ENCODE assay signal across 8 mouse cellular contexts in genomic region chr2:127462314-127462713, GRCm38 (mm10). TPM values are rescaled to one million over a fixed set of nuclear protein-coding genes. Genes with fewer than 3 reads are reported as not detected.
DNase-seq lines count a peak whose midpoint lies in the region; ATAC-seq lines count a peak whose summit lies in the region.

No protein-coding gene starts in this region.

- DNase-seq in right cerebral cortex, adult 18-20 months, result peak; percentile 67
- no peak for DNase-seq in right cerebral cortex, postnatal 36 days (ENCODE audit: low spot score in 2 of 2)
- peak; percentile 78 to 81 for DNase-seq in cerebellum, postnatal 14 days
- DNase-seq in gastrocnemius, postnatal 14 days, result peak; percentile 58
- peak; percentile 70 for DNase-seq in limb, embryonic 10.5 days (ENCODE audit: low spot score)
- peak; percentile 62 for DNase-seq in splenic B cell, adult 2 months (ENCODE audit: low read depth, low spot score)

- intact Hi-C loops in gastrocnemius, postnatal 14 days (cut with DNase I; ENCODE audit: low total_unique reads), result no loop called here

- H3K4me2 ChIP-seq in intestine, embryonic 15.5 days (replicated peaks), result no peak overlapping the region
- H3K4me2 ChIP-seq in midbrain, embryonic 13.5 days (replicated peaks), result no peak overlapping the region

- H3K4me3 ChIP-seq in intestine, embryonic 15.5 days (replicated peaks), result no peak overlapping the region
- H3K4me3 ChIP-seq in limb, embryonic 10.5 days, result no peak overlapping the region
- no peak overlapping the region for H3K4me3 ChIP-seq in midbrain, embryonic 13.5 days (replicated peaks)

- peak; percentile 75 for ATAC-seq in intestine, embryonic 15.5 days
- ATAC-seq in midbrain, embryonic 13.5 days, result peak; percentile 73

- no peaks in the 10 kb centered on the region for H3K9me3 ChIP-seq in intestine, embryonic 15.5 days
- no peaks in the 10 kb centered on the region for H3K9me3 ChIP-seq in limb, embryonic 10.5 days (replicated peaks)
- no peaks in the 10 kb centered on the region for H3K9me3 ChIP-seq in midbrain, embryonic 13.5 days

- no peaks in the 10 kb centered on the region; the same call in 1 of the 2 replicates for H3K27me3 ChIP-seq in intestine, embryonic 15.5 days (replicated peaks)
- H3K27me3 ChIP-seq in limb, embryonic 10.5 days (ENCODE audit: low read depth, poor library complexity, severe bottlenecking), result peaks cover 11% of the 10 kb centered on the region; the same call in 1 of the 2 replicates
- H3K27me3 ChIP-seq in midbrain, embryonic 13.5 days, result no peaks in the 10 kb centered on the region
- no peaks in the 10 kb centered on the region for H3K27me3 ChIP-seq in splenic B cell, adult 2 months (ENCODE audit: control insufficient read depth, insufficient read depth, low read length, poor library complexity, severe bottlenecking)

- no peaks in the 10 kb centered on the region for H3K4me1 ChIP-seq in intestine, embryonic 15.5 days (replicated peaks)
- H3K4me1 ChIP-seq in limb, embryonic 10.5 days, result no peaks in the 10 kb centered on the region
- no peaks in the 10 kb centered on the region for H3K4me1 ChIP-seq in midbrain, embryonic 13.5 days (replicated peaks)

- H3K27ac ChIP-seq in intestine, embryonic 15.5 days, result no peak overlapping the region
- H3K27ac ChIP-seq in limb, embryonic 10.5 days, result no peak overlapping the region
- no peak overlapping the region for H3K27ac ChIP-seq in midbrain, embryonic 13.5 days

- H3K9ac ChIP-seq in intestine, embryonic 15.5 days, result no peak overlapping the region
- no peak overlapping the region for H3K9ac ChIP-seq in midbrain, embryonic 13.5 days (replicated peaks)

- H3K36me3 ChIP-seq in intestine, embryonic 15.5 days, result no peaks in the 10 kb centered on the region
- no peaks in the 10 kb centered on the region for H3K36me3 ChIP-seq in limb, embryonic 10.5 days
- no peaks in the 10 kb centered on the region for H3K36me3 ChIP-seq in midbrain, embryonic 13.5 days
- H3K36me3 ChIP-seq in splenic B cell, adult 2 months (ENCODE audit: control insufficient read depth, insufficient read depth, low read length, poor library complexity, severe bottlenecking), result no peaks in the 10 kb centered on the region

- 8% methylated on average over 8 of the region's 8 CpGs for WGBS in intestine, embryonic 15.5 days
- WGBS in limb, embryonic 10.5 days, result 9% methylated on average over 8 of the region's 8 CpGs
- 11% methylated on average over 8 of the region's 8 CpGs for WGBS in midbrain, embryonic 13.5 days

RNA-seq across cellular contexts. Expression of gene Fahd2a, which starts 17.9 kb away (rescaled TPM):
- 10 to 100 TPM; 14.5 to 17.5 TPM for total RNA-seq in gastrocnemius, postnatal 14 days (2021)
- polyA plus RNA-seq in intestine, embryonic 15.5 days (2015; fragmentation: Nextera tagmentation; extraction: Ambion mirVana), result 19.0 and 23.0 TPM in 2 replicates
- polyA plus RNA-seq in limb, embryonic 10.5 days (2016; fragmentation: Nextera tagmentation; extraction: Ambion mirVana), result 15.6 and 21.1 TPM in 2 replicates
- polyA plus RNA-seq in midbrain, embryonic 13.5 days (2015; fragmentation: Nextera tagmentation; extraction: Ambion mirVana), result 36.1 and 37.6 TPM in 2 replicates

RNA-seq across cellular contexts. Expression of gene Gpat2, which starts 37.3 kb away (rescaled TPM):
- not detected for total RNA-seq in gastrocnemius, postnatal 14 days (2021)
- 0.15 and 0.16 TPM in 2 replicates for polyA plus RNA-seq in intestine, embryonic 15.5 days (2015; fragmentation: Nextera tagmentation; extraction: Ambion mirVana)
- polyA plus RNA-seq in limb, embryonic 10.5 days (2016; fragmentation: Nextera tagmentation; extraction: Ambion mirVana), result 0.10 TPM in 2 replicates
- 0.13 and 0.22 TPM in 2 replicates for polyA plus RNA-seq in midbrain, embryonic 13.5 days (2015; fragmentation: Nextera tagmentation; extraction: Ambion mirVana)

RNA-seq across cellular contexts. Expression of gene Kcnip3, which starts 59.6 kb away (rescaled TPM):
- under 1 TPM; 0.53 to 0.86 TPM for total RNA-seq in gastrocnemius, postnatal 14 days (2021)
- 3.3 and 4.0 TPM in 2 replicates for polyA plus RNA-seq in intestine, embryonic 15.5 days (2015; fragmentation: Nextera tagmentation; extraction: Ambion mirVana)
- 2.1 and 2.2 TPM in 2 replicates for polyA plus RNA-seq in limb, embryonic 10.5 days (2016; fragmentation: Nextera tagmentation; extraction: Ambion mirVana)
- 4.5 and 5.5 TPM in 2 replicates for polyA plus RNA-seq in midbrain, embryonic 13.5 days (2015; fragmentation: Nextera tagmentation; extraction: Ambion mirVana)

Comparison
In these comparisons a context has a peak if more than half of its experiments do, and no peak if none do; other contexts are left out.
1. DNase-seq: peak in right cerebral cortex, adult 18-20 months (single experiment), cerebellum, postnatal 14 days (2 of 2), gastrocnemius, postnatal 14 days (single experiment), limb, embryonic 10.5 days (single experiment) and splenic B cell, adult 2 months (single experiment); none in right cerebral cortex, postnatal 36 days (0 of 2).